Mouse (Mus musculus) adrenal gland, postnatal 10 days (tissue): ENCODE results near the gene Gm7995. TPM values are rescaled to one million over a fixed set of nuclear protein-coding genes. Genes with fewer than 3 reads are reported as not detected.
"Not testable (repeated sequence)": the region's sequence is repeated elsewhere in the genome, so short reads cannot be mapped to it uniquely, and the experiment has no call there.

Experiments used
- DNase-seq: peaks from one replicate; pipeline ENCODE4 v3.0.0; 2021; ENCODE audit warnings: mixed read lengths
- long read RNA-seq, 2 experiments: library from polyadenylated mRNA; stranded (forward); transcript quantifications; one replicate each; pipeline ENCODE4 v2.0.0; 2021
- microRNA-seq: library from miRNA; unstranded; fragments of <30 nt; microRNA quantifications from one replicate; pipeline ENCODE4 v1.2.0, GENCODE M21; 2021
- total RNA-seq, 2 experiments: library from RNA; stranded (reverse); gene quantifications; 2 replicates each; pipeline ENCODE4 v1.2.3; 2021

Gene Gm7995
- not detected for total RNA-seq
- long read RNA-seq, experiment 1, result 0 reads
- long read RNA-seq, experiment 2, result 0 reads

GRCm38 (mm10) chr14:42309910-42310309 is at the start of gene Gm7995:
TSS of gene Gm7995 (plus strand) at chr14:42310210.
- DNase-seq, result not testable (repeated sequence)

GRCm38 (mm10) chr14:42297258-42297657 is 12.8 kb upstream of the Gm7995 start, which contains the start of gene Gm9611:
TSS of gene Gm9611 (minus strand) at chr14:42297358.
- not testable (repeated sequence) for DNase-seq

Small RNAs within 50 kb of the gene (microRNA-seq; reads per million reads assigned to microRNA genes)
- not detected for gene Gm25208
- not detected for gene Gm25892

Other genes with a start within 250 kb of the Gm7995 start
- gene Gm7951, start 192.8 kb upstream of the Gm7995 start, total RNA-seq, result not detected
- not detected for gene Gm17027, start 147.6 kb upstream of the Gm7995 start, total RNA-seq
- not detected for gene Gm3573, start 119.4 kb upstream of the Gm7995 start, total RNA-seq
- not detected for gene Gm17026, start 50.2 kb upstream of the Gm7995 start, total RNA-seq
- not detected for gene Gm9611, start 12.9 kb upstream of the Gm7995 start, total RNA-seq
- not detected for gene Gm8005, start 129.5 kb downstream of the Gm7995 start, total RNA-seq
- gene Gm8011, start 153.7 kb downstream of the Gm7995 start, total RNA-seq, result not detected
- not detected for gene Gm8020, start 192.1 kb downstream of the Gm7995 start, total RNA-seq
- gene Gm8024, start 214.1 kb downstream of the Gm7995 start, total RNA-seq, result not detected